Mouse (Mus musculus) stomach, embryonic 15.5 days (tissue): ENCODE data around the gene Gm11733. TPM values are rescaled to one million over a fixed set of nuclear protein-coding genes. Genes with fewer than 3 reads are reported as not detected.

Experiments used
- ATAC-seq: fragments of 200-750 bp; cut with Nextera tagmentation; 2 replicates; pipeline ENCODE4 v1.8.0; 2017; ENCODE audit warnings: low read depth, moderate number of reproducible peaks, moderate TSS enrichment; ENCODE audit not compliant: insufficient read depth, low FRiP score
- H3K27ac ChIP-seq: fragments of 300-500 bp; sonication (generic); 2 replicates; pipeline ENCODE4 v1.5.1; 2015; ENCODE audit warnings: mild to moderate bottlenecking, inconsistent platforms
- H3K27me3 ChIP-seq: fragments of 300-500 bp; sonication (generic); replicated peaks from 2 replicates; pipeline ENCODE4 v1.6.1; 2015; ENCODE audit warnings: inconsistent platforms
- H3K36me3 ChIP-seq: fragments of 300-500 bp; sonication (generic); 2 replicates; pipeline ENCODE4 v1.6.1; 2015; ENCODE audit warnings: inconsistent platforms
- H3K4me1 ChIP-seq: fragments of 300-500 bp; sonication (generic); 2 replicates; pipeline ENCODE4 v1.6.1; 2015; ENCODE audit warnings: inconsistent platforms
- H3K4me2 ChIP-seq: fragments of 300-500 bp; sonication (generic); 2 replicates; pipeline ENCODE4 v1.6.1; 2015; ENCODE audit warnings: mild to moderate bottlenecking, inconsistent platforms
- H3K4me3 ChIP-seq: fragments of 300-500 bp; sonication (generic); replicated peaks from 2 replicates; pipeline ENCODE4 v1.5.1; 2015; ENCODE audit warnings: inconsistent platforms
- H3K9ac ChIP-seq: fragments of 300-500 bp; sonication (generic); 2 replicates; pipeline ENCODE4 v1.6.1; 2015; ENCODE audit warnings: inconsistent platforms
- H3K9me3 ChIP-seq: fragments of 300-500 bp; sonication (generic); 2 replicates; pipeline ENCODE4 v1.6.1; 2016; ENCODE audit warnings: inconsistent platforms
- WGBS: fragments of 180-500 bp; shearing (Covaris S2); methylation state at CpG from one replicate; pipeline ENCODE4 v1.1.7; 2015; 5-methylcytosine and 5-hydroxymethylcytosine counted together
- polyA plus RNA-seq: library from polyadenylated mRNA; unstranded; fragments of >200 nt; fragmentation: Nextera tagmentation; extraction: Ambion mirVana; gene quantifications from 2 replicates; pipeline ENCODE4 v1.2.1, GENCODE M21; 2015

Gm11733 gene
- polyA plus RNA-seq, 1 experiment from 2014 or later = not detected

DNA sequence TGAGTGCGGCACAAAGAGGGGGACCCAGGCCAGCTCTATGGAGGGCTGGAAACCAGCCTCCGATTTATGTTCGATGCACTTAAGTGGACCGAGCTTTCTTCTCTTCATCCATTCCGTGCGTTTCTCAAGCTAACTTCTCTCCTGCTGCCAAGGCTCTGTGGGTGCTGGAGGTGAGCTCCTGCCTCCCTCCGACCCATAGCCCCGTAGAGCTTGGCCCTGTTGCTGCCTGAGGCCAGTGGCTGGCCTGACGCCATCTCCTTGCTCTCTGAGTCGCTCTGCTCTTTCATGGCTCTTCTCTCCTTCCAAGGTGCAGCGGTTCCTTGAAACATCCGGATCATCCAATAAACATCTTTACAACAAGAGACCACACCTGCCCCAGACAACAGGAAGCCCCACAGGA is 4.4 kb upstream of the Gm11733 start:
- no peaks in the 10 kb centered on the region for H3K9me3 ChIP-seq
- H3K27ac ChIP-seq = peak overlapping the region; percentile 69; the same call in 1 of the 2 replicates
- H3K27me3 ChIP-seq = no peaks in the 10 kb centered on the region
- no peak overlapping the region for H3K4me2 ChIP-seq
- H3K36me3 ChIP-seq = no peaks in the 10 kb centered on the region
- 0 out of 2 replicates have a peak overlapping the region, but pooled peaks have one; percentile 4 for H3K9ac ChIP-seq
- H3K4me1 ChIP-seq = peaks cover 21% of the 10 kb centered on the region
- 57% methylated on average over 12 of the region's 12 CpGs for WGBS
- ATAC-seq = no peak
- H3K4me3 ChIP-seq = no peak overlapping the region

DNA sequence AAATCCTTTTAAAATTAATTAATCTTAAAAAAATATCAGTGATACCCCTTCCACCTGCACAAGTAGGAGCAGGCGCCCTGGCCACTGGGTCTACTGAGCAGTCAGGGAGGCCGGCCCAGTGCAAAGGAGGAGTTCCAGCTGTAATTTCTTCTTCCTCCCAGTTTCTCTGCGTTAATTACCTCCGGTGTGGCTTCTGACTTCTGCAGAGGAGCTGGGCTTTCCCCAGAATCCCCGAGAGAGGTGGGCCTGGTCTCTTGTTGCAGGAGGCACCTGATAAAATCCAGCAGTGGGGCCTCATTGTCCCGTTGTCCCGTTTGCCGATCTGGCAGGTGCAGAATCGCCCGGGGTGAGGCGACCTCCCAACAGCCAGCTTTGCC is 1.9 kb upstream of the Gm11733 start:
- peak overlapping the region; percentile 80 for H3K27ac ChIP-seq
- ATAC-seq = no peak

DNA sequence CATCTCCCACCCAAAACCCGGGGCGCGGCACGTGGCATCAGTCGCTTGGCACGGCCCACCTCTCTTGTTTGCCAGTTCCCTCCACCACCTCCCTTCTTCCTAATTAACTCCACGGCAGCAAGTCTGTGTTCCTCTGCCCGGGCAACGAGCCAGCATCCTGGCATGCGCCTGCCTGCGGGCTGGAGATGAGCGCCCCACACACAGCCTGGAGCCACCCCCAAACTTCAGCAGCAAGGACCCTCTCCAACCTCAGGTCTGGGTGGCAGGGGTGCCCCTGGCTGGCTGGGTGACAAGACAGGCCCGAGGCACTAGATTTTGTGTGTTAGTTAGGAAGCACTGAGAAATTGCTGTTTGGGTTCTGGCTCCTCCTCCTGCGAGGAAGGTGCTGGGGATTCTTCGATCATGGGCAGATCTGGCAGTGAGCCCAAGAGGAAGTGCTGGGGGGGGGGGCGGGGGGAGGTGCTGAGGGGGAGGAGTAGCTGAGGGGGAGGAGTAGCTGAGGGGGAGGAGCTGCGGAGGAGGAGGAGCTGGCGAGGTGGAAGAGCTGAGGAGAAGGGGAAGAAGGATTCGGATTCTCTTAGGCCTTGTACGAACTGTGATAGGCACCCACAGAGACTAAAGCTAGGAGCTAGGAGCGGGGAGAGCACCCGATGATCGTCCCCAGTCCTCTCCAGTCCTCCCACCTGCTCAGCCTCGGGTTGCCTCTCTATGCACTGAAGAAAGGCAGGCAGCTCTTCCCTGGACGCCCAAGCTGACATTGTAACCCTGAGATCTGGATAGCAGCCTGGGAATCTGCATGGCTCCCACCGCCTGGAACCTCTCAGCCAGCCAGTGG is 1.3 kb upstream of the Gm11733 start:
- H3K27ac ChIP-seq = peak overlapping the region; percentile 80
- peak overlapping the region; percentile 20 for H3K4me3 ChIP-seq
- no peaks in the 10 kb centered on the region for H3K27me3 ChIP-seq
- H3K4me2 ChIP-seq = peak overlapping the region; percentile 62
- WGBS = 2% methylated on average over 25 of the region's 26 CpGs
- no peak overlapping the region for H3K9ac ChIP-seq
- H3K9me3 ChIP-seq = no peaks in the 10 kb centered on the region
- H3K36me3 ChIP-seq = no peaks in the 10 kb centered on the region
- ATAC-seq = peak; percentile 65
- peaks cover 21% of the 10 kb centered on the region for H3K4me1 ChIP-seq

More for the DNA sequence above, 1.9 kb upstream of the Gm11733 start:
- peak overlapping the region; percentile 62 for H3K4me2 ChIP-seq
- H3K9me3 ChIP-seq = no peaks in the 10 kb centered on the region
- H3K4me1 ChIP-seq = peaks cover 21% of the 10 kb centered on the region
- H3K9ac ChIP-seq = no peak overlapping the region
- no peaks in the 10 kb centered on the region for H3K27me3 ChIP-seq
- no peaks in the 10 kb centered on the region for H3K36me3 ChIP-seq
- H3K4me3 ChIP-seq = peak overlapping the region; percentile 20
- whole genome bisulfite sequencing = 8% methylated on average over 11 of the region's 11 CpGs

DNA sequence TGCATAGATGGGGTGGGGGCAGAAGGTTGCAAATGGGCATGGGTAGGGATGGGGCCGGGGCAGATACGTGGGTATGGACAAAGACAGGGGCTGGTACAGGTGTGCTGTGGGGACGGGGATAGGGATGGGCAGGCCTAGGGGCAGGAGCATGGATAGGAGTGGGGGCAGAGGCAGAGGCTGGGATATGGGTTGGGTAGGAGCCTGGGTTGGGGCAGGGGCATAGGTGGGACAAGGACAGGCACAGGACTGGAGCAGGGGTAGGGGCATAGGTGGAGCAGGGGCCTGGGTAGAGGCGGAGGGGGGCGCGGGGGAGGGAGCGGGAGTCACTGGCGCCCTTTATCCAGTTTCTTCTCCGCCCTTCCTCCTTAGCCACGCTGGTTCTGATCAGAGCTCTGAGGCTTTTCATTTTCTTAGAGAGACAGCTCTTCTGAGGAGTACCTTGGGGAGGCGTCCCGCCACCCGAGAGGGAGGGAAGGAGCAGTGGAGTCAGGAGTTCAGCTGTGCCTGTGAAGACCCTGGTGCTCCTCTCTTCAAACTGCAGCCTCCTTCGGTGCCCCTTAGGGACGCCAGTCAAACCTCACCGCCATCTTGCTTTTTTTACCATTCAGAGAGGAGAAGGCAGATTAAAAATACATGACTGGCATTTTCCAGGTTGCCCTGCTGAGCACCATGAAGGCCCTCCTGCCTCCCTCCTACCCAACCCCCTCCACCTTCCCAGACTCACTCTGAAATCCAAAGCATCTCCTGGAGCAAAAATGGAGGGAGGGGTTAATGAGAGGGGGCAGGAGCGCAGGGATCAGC is 7.4 kb downstream of the Gm11733 start:
- 77% methylated on average over 17 of the region's 17 CpGs for WGBS
- Histone ChIP-seq H3K4me3 (no peak overlapping the region), H3K27me3 (0 out of 2 replicates have a peak, but pooled peaks cover 6% of the 10 kb centered on the region), H3K27ac (no peak overlapping the region), H3K9ac (no peak overlapping the region), H3K4me2 (no peak overlapping the region), H3K36me3 (no peaks in the 10 kb centered on the region), H3K4me1 (no peaks in the 10 kb centered on the region), H3K9me3 (no peaks in the 10 kb centered on the region)
- no peak; the same call in 1 of the 2 replicates for ATAC-seq

DNA sequence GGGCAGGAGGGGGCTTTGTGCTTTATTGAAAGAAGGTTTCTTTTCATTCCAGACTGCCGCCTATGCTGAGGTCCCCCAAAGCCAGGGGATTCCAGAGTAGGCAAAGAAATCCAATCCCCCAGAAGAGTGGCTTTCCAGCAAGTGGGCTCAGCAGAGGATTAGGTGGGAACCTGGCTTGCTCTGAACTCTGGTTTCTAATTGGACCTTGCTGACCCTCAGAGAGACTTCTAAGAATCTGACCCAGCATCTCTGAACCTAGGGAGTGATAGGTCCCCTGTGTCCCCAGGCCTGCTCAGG is 8.0 kb downstream of the Gm11733 start:
- 16% methylated on average over 1 of the region's 1 CpGs for WGBS
- Histone ChIP-seq H3K9ac (no peak overlapping the region), H3K27me3 (0 out of 2 replicates have a peak, but pooled peaks cover 6% of the 10 kb centered on the region), H3K9me3 (no peaks in the 10 kb centered on the region), H3K36me3 (no peaks in the 10 kb centered on the region), H3K4me3 (no peak overlapping the region), H3K4me2 (no peak overlapping the region), H3K27ac (no peak overlapping the region), H3K4me1 (peaks cover 3% of the 10 kb centered on the region; the same call in 1 of the 2 replicates)
- no peak for ATAC-seq

DNA sequence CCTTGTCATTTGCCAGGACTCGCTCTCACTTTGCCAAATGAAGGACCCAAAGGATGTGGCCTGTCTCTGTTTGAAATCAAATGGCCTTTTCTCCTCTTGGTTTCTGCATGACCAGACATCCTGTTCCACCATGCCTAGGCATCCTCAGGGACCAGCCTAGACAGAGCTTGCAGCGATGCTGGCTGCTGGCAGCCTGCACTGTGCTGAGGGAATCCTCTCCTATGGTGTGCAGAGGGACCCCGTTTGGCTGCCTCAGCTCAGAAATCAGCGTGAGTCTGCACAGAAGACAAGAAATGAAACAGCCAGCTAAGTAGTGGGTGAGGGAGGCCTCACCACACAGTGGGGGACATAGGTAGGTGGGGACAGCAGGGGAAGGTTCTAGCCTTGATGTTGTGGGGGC is 12.6 kb downstream of the Gm11733 start:
- Histone ChIP-seq H3K27ac (0 out of 2 replicates have a peak overlapping the region, but pooled peaks have one; percentile 70), H3K4me3 (no peak overlapping the region), H3K36me3 (no peaks in the 10 kb centered on the region), H3K9ac (no peak overlapping the region), H3K9me3 (no peaks in the 10 kb centered on the region), H3K4me1 (peaks cover 6% of the 10 kb centered on the region; the same call in 1 of the 2 replicates), H3K27me3 (0 out of 2 replicates have a peak, but pooled peaks cover 6% of the 10 kb centered on the region), H3K4me2 (no peak overlapping the region)
- WGBS = 49% methylated on average over 4 of the region's 4 CpGs
- no peak for ATAC-seq

DNA sequence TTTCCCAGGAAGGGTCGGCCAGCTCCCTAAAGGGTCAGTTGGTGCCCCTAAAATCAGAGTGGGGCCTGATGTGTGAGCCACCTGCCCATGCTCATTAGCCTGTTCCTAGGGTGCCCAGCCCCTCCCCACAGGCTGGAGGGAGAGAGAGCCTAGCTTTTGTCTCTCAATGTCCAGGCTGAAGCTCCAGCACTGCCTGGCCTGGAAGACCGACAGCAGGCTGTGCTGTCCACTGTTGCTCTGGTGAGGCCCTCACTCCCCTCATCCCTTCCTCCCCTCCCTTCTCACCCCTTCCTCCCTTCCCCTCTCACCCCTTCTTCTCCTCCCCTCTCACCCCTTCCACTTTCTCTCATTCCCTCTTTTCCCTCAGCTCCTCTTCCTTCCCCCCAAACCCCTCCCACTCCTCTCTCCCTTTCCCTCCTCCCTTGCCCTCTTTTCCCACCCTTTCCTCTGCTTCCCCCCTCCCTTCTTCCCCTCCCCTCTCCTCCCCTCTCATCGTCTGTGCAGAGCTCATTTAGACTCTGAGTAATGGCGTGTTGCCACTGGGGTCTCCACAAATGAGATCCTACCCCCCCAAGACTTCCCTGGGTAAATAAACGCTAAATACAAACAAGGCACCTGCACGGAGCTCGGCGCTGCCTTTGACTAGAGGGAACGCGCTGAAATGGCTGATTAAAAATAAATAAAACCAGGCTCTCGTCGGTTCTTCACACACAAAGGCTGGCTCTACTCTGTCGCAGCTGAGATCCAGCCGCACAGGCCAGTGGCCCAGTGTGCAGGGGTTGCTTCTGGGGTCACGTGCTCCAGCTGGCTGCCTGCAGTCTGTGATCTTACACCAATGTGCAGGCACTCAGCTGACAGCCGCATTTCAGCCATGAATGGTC is 13.3 kb downstream of the Gm11733 start:
- peak overlapping the region; percentile 70 for H3K27ac ChIP-seq
- H3K9ac ChIP-seq = no peak overlapping the region
- H3K4me1 ChIP-seq = peaks cover 6% of the 10 kb centered on the region; the same call in 1 of the 2 replicates
- no peaks in the 10 kb centered on the region for H3K36me3 ChIP-seq
- no peaks in the 10 kb centered on the region for H3K9me3 ChIP-seq
- WGBS = 15% methylated on average over 16 of the region's 16 CpGs
- 0 out of 2 replicates have a peak, but pooled peaks cover 6% of the 10 kb centered on the region for H3K27me3 ChIP-seq
- peak; percentile 90 for ATAC-seq
- no peak overlapping the region for H3K4me3 ChIP-seq
- peak overlapping the region; percentile 33 for H3K4me2 ChIP-seq

DNA sequence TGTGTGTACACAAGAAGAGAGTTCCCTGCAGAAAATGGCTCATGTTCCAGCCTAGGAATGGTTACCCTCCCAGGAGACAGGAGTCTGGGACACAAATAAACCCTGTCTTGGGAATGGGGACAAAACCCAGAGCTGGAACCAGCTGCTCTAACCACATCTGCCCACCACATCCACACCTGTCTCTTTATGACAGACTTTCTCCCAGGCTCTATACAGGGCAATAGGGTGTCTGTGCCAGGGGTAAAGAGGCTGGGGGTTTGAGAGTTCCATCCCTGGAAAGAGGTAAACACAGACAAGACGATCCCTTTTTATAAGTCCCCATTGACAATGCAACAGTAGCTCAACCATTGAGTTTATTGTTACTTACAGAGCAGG is 14.0 kb downstream of the Gm11733 start:
- Histone ChIP-seq H3K4me3 (no peak overlapping the region), H3K9me3 (no peaks in the 10 kb centered on the region), H3K4me2 (peak overlapping the region; percentile 33), H3K36me3 (no peaks in the 10 kb centered on the region), H3K27ac (peak overlapping the region; percentile 70), H3K9ac (no peak overlapping the region), H3K27me3 (0 out of 2 replicates have a peak, but pooled peaks cover 6% of the 10 kb centered on the region), H3K4me1 (peaks cover 6% of the 10 kb centered on the region; the same call in 1 of the 2 replicates)
- 52% methylated on average over 1 of the region's 1 CpGs for WGBS
- 0 out of 2 replicates have a peak, but pooled peaks have one; percentile 22 for ATAC-seq

DNA sequence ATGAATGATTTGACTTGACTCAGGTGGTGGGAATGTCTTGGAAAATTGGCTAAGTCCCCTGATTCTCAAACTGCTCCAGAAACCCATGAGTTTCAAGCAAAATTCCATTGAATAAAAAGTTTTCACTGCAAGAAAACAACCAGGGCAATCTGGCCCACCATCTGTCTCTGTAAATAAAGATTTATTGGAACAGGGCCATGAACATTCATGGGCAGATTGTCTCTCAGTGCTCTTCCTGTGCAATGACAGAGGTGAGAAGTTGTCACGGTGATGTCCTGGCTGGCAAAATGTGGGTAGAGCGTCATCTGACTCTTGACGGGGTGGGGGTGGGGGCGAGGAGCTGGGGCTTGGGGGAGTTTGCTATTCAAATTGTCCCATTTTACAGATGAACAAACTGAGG is 24.8 kb downstream of the Gm11733 start:
- WGBS = 91% methylated on average over 4 of the region's 4 CpGs
- Histone ChIP-seq H3K4me2 (no peak overlapping the region), H3K9me3 (no peaks in the 10 kb centered on the region), H3K9ac (no peak overlapping the region), H3K27me3 (no peaks in the 10 kb centered on the region), H3K36me3 (no peaks in the 10 kb centered on the region), H3K4me3 (no peak overlapping the region), H3K27ac (no peak overlapping the region), H3K4me1 (no peaks in the 10 kb centered on the region)
- ATAC-seq = no peak

DNA sequence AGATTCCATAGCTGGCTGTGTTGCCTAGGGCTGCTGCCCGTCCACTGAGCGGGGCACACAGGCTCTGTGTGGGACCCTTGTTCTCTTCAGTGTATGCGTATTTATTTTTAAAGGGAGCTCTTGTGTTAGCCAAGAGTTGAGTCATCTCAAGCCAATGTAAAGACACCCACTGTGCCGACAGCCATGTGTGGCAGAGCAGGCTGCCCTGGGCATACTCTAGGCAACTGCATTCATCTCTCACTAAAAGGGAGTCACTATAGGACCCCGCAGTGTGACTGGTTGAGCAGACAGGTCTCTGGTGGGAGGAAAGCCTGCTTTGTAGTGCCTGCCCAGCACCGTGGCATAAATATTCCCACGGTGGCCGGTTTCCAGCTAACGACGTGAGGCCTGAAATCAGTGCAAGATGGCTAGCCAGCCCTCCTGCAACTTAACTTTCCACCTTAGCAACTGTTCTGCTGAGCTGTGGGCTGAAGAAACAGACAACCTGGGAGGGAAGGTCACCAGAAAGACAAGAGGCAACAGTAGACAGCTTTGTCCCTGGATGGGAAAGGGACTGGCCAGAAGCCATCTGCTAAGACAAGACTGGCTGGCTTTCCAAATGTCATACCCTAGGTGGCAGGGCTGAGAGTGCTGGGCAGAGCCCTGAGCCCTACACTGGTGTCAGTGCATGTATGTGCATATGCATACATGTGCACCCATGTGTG is 31.7 kb downstream of the Gm11733 start:
- H3K4me1 ChIP-seq = no peaks in the 10 kb centered on the region
- 80% methylated on average over 10 of the region's 10 CpGs for WGBS
- no peak overlapping the region for H3K4me2 ChIP-seq
- no peak overlapping the region for H3K9ac ChIP-seq
- H3K36me3 ChIP-seq = no peaks in the 10 kb centered on the region
- H3K4me3 ChIP-seq = no peak overlapping the region
- ATAC-seq = no peak
- no peak overlapping the region for H3K27ac ChIP-seq
- no peaks in the 10 kb centered on the region for H3K27me3 ChIP-seq
- no peaks in the 10 kb centered on the region for H3K9me3 ChIP-seq

DNA sequence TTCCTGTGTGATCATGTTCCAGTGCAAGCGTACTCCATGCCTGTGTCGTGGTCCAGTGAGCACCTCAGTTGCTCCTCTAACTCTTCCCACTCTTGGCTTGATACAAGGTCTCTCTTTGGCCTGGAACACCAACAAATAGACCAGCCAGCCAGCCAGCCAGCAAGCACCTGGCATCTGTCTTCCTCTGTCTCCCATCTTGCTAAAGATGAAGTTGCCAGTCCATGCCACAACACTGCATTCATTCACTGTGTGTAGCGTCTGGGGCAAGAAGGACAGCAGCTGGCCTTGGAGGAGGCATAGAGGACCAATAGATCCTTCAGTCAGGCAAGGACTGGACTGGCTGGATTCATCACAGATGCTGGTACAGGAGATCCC is 32.2 kb downstream of the Gm11733 start:
- no peak overlapping the region for H3K27ac ChIP-seq
- no peaks in the 10 kb centered on the region for H3K4me1 ChIP-seq
- 89% methylated on average over 3 of the region's 3 CpGs for whole genome bisulfite sequencing
- no peak for ATAC-seq
- no peaks in the 10 kb centered on the region for H3K9me3 ChIP-seq
- H3K27me3 ChIP-seq = no peaks in the 10 kb centered on the region
- no peaks in the 10 kb centered on the region for H3K36me3 ChIP-seq
- no peak overlapping the region for H3K4me3 ChIP-seq
- H3K4me2 ChIP-seq = no peak overlapping the region
- H3K9ac ChIP-seq = no peak overlapping the region
